Mouse (Mus musculus): ENCODE results near the gene Narfl. TPM values are rescaled to one million over a fixed set of nuclear protein-coding genes. Genes with fewer than 3 reads are reported as not detected.
"Not testable (repeated sequence)": the region's sequence is repeated elsewhere in the genome, so short reads cannot be mapped to it uniquely, and the experiment has no call there.

The Narfl gene
- 10 to 100 TPM; 31.9 to 39.7 TPM for total RNA-seq (2021)
- long read RNA-seq, experiment 1, transcript Narfl-201 (11 exons, 2,555 nt): major isoform, 63 of 83 reads
- long read RNA-seq, experiment 1, partial matches to known transcripts: 6 of 83 reads
- long read RNA-seq, experiment 1, other reads (novel, unspliced or antisense): 13 of 83 reads
- long read RNA-seq, experiment 2, transcript Narfl-201 (11 exons, 2,555 nt): major isoform, 38 of 57 reads
- long read RNA-seq, experiment 2, partial matches to known transcripts: 2 of 57 reads
- long read RNA-seq, experiment 2, other reads (novel, unspliced or antisense): 17 of 57 reads

DNA sequence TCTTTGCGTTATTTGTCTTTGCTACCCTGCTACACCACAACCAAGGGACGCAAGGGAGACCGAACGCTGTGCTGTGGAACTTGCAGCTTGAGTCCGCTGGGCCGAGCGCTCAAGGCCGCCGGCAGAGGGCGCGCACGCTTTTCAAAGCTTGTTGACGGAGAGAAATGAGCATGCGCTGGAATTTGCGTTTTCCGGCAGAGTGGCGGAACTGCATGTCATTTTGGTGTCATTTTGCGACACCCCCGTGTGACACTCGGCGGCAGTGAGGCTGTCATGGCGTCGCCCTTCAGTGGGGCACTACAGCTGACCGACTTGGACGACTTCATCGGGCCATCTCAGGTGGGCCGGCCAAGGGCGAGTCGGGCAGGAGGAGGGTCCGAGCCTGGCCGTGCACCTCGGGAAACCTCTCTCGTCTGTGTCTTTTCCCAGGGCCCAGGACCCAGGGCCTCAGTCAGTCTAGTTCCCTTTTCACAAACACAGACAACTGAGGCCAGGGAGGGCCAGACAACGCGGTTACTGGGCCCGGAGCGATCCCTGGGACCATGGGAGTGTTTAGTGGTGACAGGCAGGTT lies at the start of gene Narfl:
TSS of gene Narfl (plus strand) at position 228 of the 572 bp plus-strand sequence.
- DNase-seq: peak; percentile 98

- no peak for DNase-seq
Measured at GRCm38 (mm10) chr17:25723919-25724318, 49.7 kb upstream of the Narfl start.

GRCm38 (mm10) chr17:25725264-25725663 lies 48.3 kb upstream of the Narfl start:
- no peak for DNase-seq

DNA sequence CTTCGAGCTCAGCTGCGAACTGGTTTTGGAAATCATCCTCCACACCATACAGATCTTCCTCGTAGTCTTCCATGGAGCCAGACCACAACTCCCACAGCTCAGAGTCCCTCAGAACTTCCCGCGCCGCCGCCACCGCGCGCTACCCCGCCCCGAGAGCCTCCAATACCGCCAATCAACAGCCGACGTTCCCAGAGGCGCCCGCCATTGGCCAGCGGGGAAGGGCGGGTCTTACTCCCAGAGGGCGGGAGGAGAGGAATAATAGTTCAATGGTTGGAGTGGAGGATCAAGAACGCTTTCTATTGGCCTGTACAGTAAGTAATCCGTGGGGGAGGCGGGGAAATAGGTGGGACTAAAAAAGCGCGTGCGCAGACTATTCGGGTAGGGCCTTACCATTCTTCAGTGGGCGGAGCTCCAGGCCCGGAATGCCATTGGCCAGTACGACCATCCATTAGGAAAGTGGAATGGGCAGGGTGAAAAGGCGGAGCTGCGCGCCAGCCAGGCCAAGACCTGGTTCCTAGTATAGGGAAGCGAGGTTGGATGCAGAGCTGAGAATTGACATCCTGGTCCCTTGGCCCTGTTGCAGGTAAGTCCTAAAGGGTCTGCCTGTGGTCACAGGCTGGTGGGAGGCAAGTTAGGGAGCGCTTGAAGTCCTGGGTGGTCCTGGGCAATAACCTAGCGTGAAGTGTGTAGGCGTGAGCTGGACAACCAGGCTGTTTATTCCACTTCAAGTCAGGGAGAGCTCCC lies 46.1 kb upstream of the Narfl start, which contains the start of the genes Chtf18 and Rpusd1:
TSS of gene Chtf18 (minus strand) at position 155 of the 744 bp plus-strand sequence.
TSS of gene Rpusd1 (plus strand) at position 406 of the 744 bp plus-strand sequence.
- DNase-seq: peak; percentile 98

GRCm38 (mm10) chr17:25728009-25728270 lies 45.6 kb upstream of the Narfl start:
- peak; percentile 47 for DNase-seq

- peak; percentile 93 for DNase-seq
Measured at GRCm38 (mm10) chr17:25732082-25732481, 41.5 kb upstream of the Narfl start.

- DNase-seq: no peak
Measured at GRCm38 (mm10) chr17:25735246-25735645, 38.3 kb upstream of the Narfl start.

GRCm38 (mm10) chr17:25735745-25736144 lies 37.8 kb upstream of the Narfl start, which contains the start of gene Mslnl:
Gene Mslnl (plus strand): TSS chr17:25736042.
- no peak for DNase-seq

- DNase-seq: no peak
Measured at GRCm38 (mm10) chr17:25738861-25739260, 34.7 kb upstream of the Narfl start.

- DNase-seq: not testable (repeated sequence)
Measured at GRCm38 (mm10) chr17:25741471-25741870, 32.1 kb upstream of the Narfl start.

DNA sequence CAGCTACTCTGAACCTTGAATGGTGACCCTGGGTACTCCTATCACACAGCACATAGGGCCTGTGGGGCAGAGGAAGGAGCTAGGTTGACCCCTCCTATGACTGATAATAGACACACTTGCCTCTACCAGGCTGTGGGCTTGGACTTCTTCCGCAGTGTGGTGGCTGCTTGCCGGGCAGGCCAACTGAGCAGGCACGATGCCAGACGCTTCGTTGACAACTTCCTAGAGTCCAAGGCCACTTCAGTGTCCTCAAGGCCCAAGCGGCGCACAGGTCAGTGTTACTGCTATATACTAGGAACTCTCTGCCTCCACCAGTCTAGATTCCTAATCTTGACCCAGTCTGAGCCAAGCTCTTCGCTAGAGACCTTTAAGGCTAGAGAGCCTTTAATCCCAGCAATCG lies 29.7 kb upstream of the Narfl start:
- peak; percentile 64 for DNase-seq

DNA sequence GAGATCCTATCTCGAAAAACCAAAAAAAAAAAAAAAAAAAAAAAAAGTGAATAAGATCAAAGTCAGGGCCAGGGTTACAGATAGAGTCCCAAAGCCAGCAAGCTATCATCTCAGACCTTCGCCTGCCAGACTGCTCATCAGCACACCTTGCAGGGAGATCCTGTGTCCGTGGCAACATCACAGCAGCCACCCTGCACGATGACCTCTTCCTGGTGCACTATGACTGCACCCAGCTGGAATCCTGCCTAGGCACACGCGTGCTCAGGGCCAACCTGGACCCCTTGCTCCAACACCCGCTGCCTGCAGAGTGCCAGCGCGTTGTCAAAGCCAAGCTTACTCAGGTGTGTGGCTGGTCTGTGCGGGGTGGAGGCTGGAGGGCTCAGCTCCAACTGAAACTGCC lies 29.3 kb upstream of the Narfl start:
- no peak for DNase-seq

DNA sequence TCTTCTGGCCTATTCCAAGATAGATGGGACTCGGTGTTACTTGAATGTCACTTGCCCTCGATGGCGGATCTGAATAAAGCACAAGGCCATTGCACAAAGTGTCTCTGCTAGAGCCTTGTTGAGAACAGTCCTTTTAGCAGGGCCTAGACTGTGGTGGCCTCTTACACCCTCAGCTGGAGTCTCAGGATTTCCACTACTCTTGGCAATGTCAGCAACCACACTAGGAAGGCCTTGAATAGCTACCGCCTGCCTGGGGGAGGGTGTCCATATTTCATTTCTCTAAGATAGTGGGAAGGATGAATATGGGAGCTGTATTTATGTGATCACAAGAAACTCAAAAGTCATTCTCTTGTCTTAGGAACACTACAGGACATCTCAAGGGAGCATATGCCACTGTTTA lies 25.3 kb upstream of the Narfl start:
- DNase-seq: no peak

DNA sequence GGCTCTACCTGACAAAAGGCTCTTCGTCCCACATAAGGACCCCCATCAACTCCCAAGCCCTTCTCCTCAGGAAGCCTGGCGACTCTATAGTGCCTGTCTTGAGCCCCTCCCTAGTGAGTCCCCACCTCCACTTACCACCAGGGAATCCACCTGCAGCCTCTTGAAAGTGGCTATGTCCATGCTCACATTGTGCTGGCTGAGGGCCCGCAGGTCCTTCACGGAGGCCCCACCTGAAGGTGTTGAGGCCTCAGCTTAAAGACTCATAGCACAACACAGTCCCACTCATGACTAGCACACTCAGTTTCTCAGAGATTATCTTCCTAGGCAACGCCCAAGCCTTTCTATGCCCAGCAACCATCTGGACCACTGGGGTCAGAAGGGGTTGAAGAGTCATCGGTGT lies 24.3 kb upstream of the Narfl start:
- no peak for DNase-seq

GRCm38 (mm10) chr17:25751446-25751845 lies 22.1 kb upstream of the Narfl start:
- peak; percentile 88 for DNase-seq

- no peak for DNase-seq
Measured at GRCm38 (mm10) chr17:25754241-25754640, 19.3 kb upstream of the Narfl start, which contains the start of gene Msln. Gene Msln (minus strand): TSS chr17:25754378.

- DNase-seq: no peak
Measured at GRCm38 (mm10) chr17:25755086-25755485, 18.5 kb upstream of the Narfl start.

DNA sequence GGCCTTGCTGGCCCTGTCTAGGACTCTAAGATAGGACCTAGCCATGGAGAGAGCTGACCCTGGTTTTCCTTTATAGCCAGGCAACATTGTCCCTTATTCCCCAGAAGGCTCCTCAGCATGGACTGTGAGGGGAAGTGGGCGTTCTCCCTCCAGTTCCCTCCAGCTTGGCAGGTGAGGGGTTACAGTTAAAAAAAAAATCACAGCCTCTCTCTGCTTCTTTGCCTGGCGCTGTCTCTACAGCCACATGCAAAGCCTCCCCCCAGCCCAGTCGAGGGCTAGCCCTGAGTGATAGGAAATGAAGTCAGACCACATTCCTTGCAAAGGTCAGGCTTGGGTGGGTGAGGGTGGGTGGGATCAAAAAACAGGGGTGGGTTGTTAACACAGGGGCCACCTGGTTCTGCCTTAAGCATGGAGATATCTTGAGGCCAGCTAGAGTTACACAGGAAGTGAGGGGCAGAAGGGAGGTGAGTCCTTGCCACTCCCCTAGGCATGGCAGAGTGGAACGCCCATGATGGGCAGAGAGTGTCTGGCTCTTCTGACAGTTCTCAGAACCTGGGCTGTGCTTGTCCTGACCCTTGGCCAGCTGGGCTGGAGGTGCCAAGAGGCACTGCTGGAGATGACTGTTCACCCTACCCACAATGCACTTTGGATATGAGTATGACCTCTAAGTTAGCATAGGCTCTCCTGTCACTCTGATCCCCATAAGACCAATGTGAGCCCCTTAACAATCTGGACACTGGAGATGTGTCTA lies 17.8 kb upstream of the Narfl start:
- DNase-seq: no peak

- no peak for DNase-seq
Measured at GRCm38 (mm10) chr17:25756378-25757242, 17.0 kb upstream of the Narfl start.

DNA sequence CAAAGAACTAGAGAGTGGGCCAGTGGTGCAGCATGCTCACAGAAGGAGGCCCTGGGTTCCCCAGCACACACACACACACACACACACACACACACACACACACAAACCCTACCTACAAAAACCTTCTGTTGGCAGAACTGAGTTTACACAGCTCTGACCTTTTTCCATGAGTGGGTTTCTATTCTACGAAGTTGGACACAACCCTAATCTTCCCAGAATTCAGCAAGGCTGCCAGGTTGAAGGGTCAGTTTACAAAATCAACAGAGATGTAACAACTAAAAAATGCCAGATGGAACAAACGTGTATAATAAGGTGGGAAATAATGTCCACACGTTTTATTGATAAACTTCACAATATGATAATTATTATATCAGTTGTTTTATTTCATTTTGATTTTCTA lies 15.9 kb upstream of the Narfl start:
- DNase-seq: no peak

GRCm38 (mm10) chr17:25760148-25760547 lies 13.4 kb upstream of the Narfl start:
- no peak for DNase-seq

GRCm38 (mm10) chr17:25761561-25761970 lies 12.0 kb upstream of the Narfl start:
- no peak for DNase-seq
